In the genomic region with DNA sequence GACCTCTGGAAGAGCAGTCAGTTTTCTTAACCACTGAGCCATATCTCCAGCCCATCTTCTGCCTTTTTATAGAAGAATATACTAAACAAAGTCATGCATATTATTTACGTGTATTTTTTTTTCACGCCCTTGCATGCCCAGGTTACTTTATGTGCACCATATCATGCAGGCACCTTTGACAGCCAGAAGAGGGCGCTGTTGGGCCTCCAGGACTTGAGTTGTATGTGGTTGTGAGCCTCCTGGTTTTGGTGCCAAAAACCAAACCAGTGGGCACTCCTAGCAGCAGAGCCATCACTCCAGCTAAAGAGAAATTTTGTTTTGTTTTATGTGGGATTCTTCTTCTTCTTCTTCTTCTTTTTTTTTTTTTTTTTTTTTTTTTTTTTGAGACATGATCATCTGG, we compare ENCODE assay signal across 13 mouse cellular contexts. TPM values are rescaled to one million over a fixed set of nuclear protein-coding genes. Genes with fewer than 3 reads are reported as not detected.
DNase-seq lines count a peak whose midpoint lies in the region; ATAC-seq and TF ChIP-seq lines count a peak whose summit lies in the region.
"Had no signal": no experiment of that assay in that cellular context is flagged by ENCODE, and none has a peak within 500 bp of the region (broad histone marks: within the 10 kb centered on the region; RNA-seq: fewer than 3 reads in every experiment).

No protein-coding gene starts in this region.

- TF ChIP-seq RAD21 in CH12.LX (IDR thresholded peaks at IDR 0.05; ENCODE audit: low read depth, low read length): peak; percentile 34

- H3K9ac ChIP-seq in intestine, postnatal 0 days (ENCODE audit: low read depth, low read length): no peak overlapping the region
- H3K9ac ChIP-seq in intestine, embryonic 16.5 days (ENCODE audit: low read depth, low read length): no peak overlapping the region
- H3K9ac ChIP-seq in CH12.LX (ENCODE audit: insufficient read depth, low read depth): no peak overlapping the region

- 50% methylated on average over 3 of the region's 3 CpGs for WGBS in intestine, postnatal 0 days
- WGBS in intestine, embryonic 16.5 days: 52% methylated on average over 3 of the region's 3 CpGs

- H3K9me3 ChIP-seq in intestine, postnatal 0 days (ENCODE audit: control insufficient read depth): no peaks in the 10 kb centered on the region
- no peaks in the 10 kb centered on the region for H3K9me3 ChIP-seq in intestine, embryonic 16.5 days (ENCODE audit: control insufficient read depth, low read length)
- H3K9me3 ChIP-seq in CH12.LX (replicated peaks; ENCODE audit: low read length): peaks cover 13% of the 10 kb centered on the region
- H3K9me3 ChIP-seq: embryonic facial prominence, embryonic 13.5 days had no signal

- in situ Hi-C loops in CH12.LX (cut with MboI; ENCODE audit: low pct_ligation_motif_present, low pct_unique_long_range_greater_than_20kb, low sequenced_read_pairs): no loop called here

- DNase-seq in 3T3-L1 (ENCODE audit: low read depth, low spot score) (peak; percentile 39), CH12.LX (ENCODE audit: extremely low read depth) (peak; percentile 51)
- DNase-seq in urinary bladder, postnatal 4 days (ENCODE audit: low spot score in 2 of 2): no peak
- DNase-seq in layer of hippocampus, postnatal 25 days (ENCODE audit: extremely low spot score in 1 of 2, low spot score in 1 of 2): no peak
- no peak for DNase-seq in heart, postnatal 25 days (ENCODE audit: low spot score)
- DNase-seq: thymus, adult 18-20 months had no signal

- peaks cover 33% of the 10 kb centered on the region for H3K27me3 ChIP-seq in intestine, postnatal 0 days (replicated peaks; ENCODE audit: control insufficient read depth, insufficient read depth, low read length)
- H3K27me3 ChIP-seq in intestine, embryonic 16.5 days (replicated peaks; ENCODE audit: control insufficient read depth, insufficient read depth, low read length): peaks cover 29% of the 10 kb centered on the region
- H3K27me3 ChIP-seq in CH12.LX (replicated peaks): peaks cover 16% of the 10 kb centered on the region

- H3K79me2 ChIP-seq in CH12.LX (replicated peaks; ENCODE audit: control insufficient read depth, extremely low read depth, insufficient read depth, poor library complexity, severe bottlenecking): no peaks in the 10 kb centered on the region

- ATAC-seq in intestine, postnatal 0 days: no peak
- ATAC-seq in intestine, embryonic 16.5 days: no peak

- peak; percentile 68 for TF ChIP-seq CTCF in intestine, postnatal 0 days (IDR thresholded peaks at IDR 0.05; ENCODE audit: low read depth)
- peak; percentile 31 to 67; a peak in 3 of 4 replicates for TF ChIP-seq CTCF in CH12.LX (conservative IDR thresholded peaks at IDR 0.05 in 1 of 2, IDR thresholded peaks at IDR 0.05 in 1 of 2; ENCODE audit: low read depth in 2 of 2, low read length in 2 of 2)
- TF ChIP-seq CTCF in embryonic fibroblast, embryonic 13.5 days (IDR thresholded peaks at IDR 0.05; ENCODE audit: borderline replicate concordance, insufficient read depth, low read length): peak; percentile 27; the same call in 1 of the 2 replicates

- no peak overlapping the region for H3K4me2 ChIP-seq in intestine, postnatal 0 days (replicated peaks; ENCODE audit: low read depth)
- no peak overlapping the region for H3K4me2 ChIP-seq in intestine, embryonic 16.5 days (ENCODE audit: low read depth, low read length)
- no peak overlapping the region for H3K4me2 ChIP-seq in CH12.LX (ENCODE audit: insufficient read depth, low read depth, poor library complexity, severe bottlenecking)
- H3K4me2 ChIP-seq: embryonic facial prominence, embryonic 13.5 days had no signal

- no peak for TF ChIP-seq POLR2A in CH12.LX (IDR thresholded peaks at IDR 0.05; ENCODE audit: low read depth, low read length)
- no peak for TF ChIP-seq POLR2A in embryonic fibroblast, embryonic 13.5 days (IDR thresholded peaks at IDR 0.05; ENCODE audit: low read depth, low read length)

- H3K4me3 ChIP-seq in intestine, postnatal 0 days (ENCODE audit: low read depth, low read length): no peak overlapping the region
- no peak overlapping the region for H3K4me3 ChIP-seq in intestine, embryonic 16.5 days (ENCODE audit: low read length)
- no peak overlapping the region for H3K4me3 ChIP-seq in CH12.LX (replicated peaks in 1 of 3; ENCODE audit: low read depth in 2 of 3, low read length in 2 of 3, poor library complexity in 1 of 3)
- H3K4me3 ChIP-seq in embryonic fibroblast, embryonic 13.5 days (ENCODE audit: insufficient read depth, low read length): no peak overlapping the region
- H3K4me3 ChIP-seq: embryonic facial prominence, embryonic 13.5 days; midbrain, embryonic 10.5 days had no signal

- no peak overlapping the region for H3K27ac ChIP-seq in intestine, postnatal 0 days (ENCODE audit: low read depth, low read length)
- no peak overlapping the region for H3K27ac ChIP-seq in intestine, embryonic 16.5 days (ENCODE audit: low read length)
- no peak overlapping the region for H3K27ac ChIP-seq in CH12.LX (ENCODE audit: insufficient read depth, low read depth)
- no peak overlapping the region for H3K27ac ChIP-seq in embryonic fibroblast, embryonic 13.5 days (ENCODE audit: insufficient read depth, low read length)
- H3K27ac ChIP-seq: embryonic facial prominence, embryonic 13.5 days; midbrain, embryonic 10.5 days had no signal

- H3K36me3 ChIP-seq in intestine, postnatal 0 days (ENCODE audit: control insufficient read depth, insufficient read depth): no peaks in the 10 kb centered on the region
- H3K36me3 ChIP-seq in intestine, embryonic 16.5 days (ENCODE audit: control insufficient read depth, insufficient read depth, low read length): no peaks in the 10 kb centered on the region
- peaks cover 0 to 22% of the 10 kb centered on the region in 2 experiments for H3K36me3 ChIP-seq in CH12.LX (replicated peaks in 1 of 2; ENCODE audit: control insufficient read depth in 1 of 2, insufficient read depth in 1 of 2, low read length in 1 of 2)
- H3K36me3 ChIP-seq: embryonic facial prominence, embryonic 13.5 days; midbrain, embryonic 10.5 days had no signal

- intact Hi-C loops in heart, postnatal 25 days (cut with DNase I): loop anchor here (1.0 kb wide), 1 partner anchor 24 kb away; no protein-coding TSS in a partner anchor

- H3K4me1 ChIP-seq in intestine, postnatal 0 days (replicated peaks; ENCODE audit: control insufficient read depth, insufficient read depth, low read length): no peaks in the 10 kb centered on the region
- H3K4me1 ChIP-seq in intestine, embryonic 16.5 days (ENCODE audit: control insufficient read depth, insufficient read depth, low read length): no peaks in the 10 kb centered on the region
- H3K4me1 ChIP-seq in CH12.LX (ENCODE audit: control insufficient read depth in 1 of 2, insufficient read depth in 2 of 2): no peaks in the 10 kb centered on the region
- no peaks in the 10 kb centered on the region for H3K4me1 ChIP-seq in embryonic fibroblast, embryonic 13.5 days (ENCODE audit: control insufficient read depth, insufficient read depth, low read length)
- H3K4me1 ChIP-seq: embryonic facial prominence, embryonic 13.5 days; midbrain, embryonic 10.5 days had no signal

- no peak for TF ChIP-seq EP300 in CH12.LX (IDR thresholded peaks at IDR 0.05; ENCODE audit: low read length)

- dilution Hi-C loops in CH12.LX (cut with MboI; ENCODE audit: extremely low pct_ligation_motif_present, extremely low pct_unique_long_range_greater_than_20kb, low sequenced_read_pairs): no loop called here

RNA-seq across cellular contexts. Expression of gene Dmwd, which starts 6.5 kb away (rescaled TPM):
- polyA plus RNA-seq in intestine, postnatal 0 days (2015; fragmentation: Nextera tagmentation; extraction: Ambion mirVana): 4.7 and 5.4 TPM in 2 replicates
- polyA plus RNA-seq in intestine, embryonic 16.5 days (2015; fragmentation: Nextera tagmentation; extraction: Ambion mirVana): 6.4 and 6.7 TPM in 2 replicates
- total RNA-seq in CH12.LX (2012; rRNA removed) (not detected in 2 replicates), CH12.LX (2014; rRNA removed) (not detected in 2 replicates)
- polyA plus RNA-seq in CH12.LX (2012; ENCODE audit: insufficient read length, low read depth): not detected in 2 replicates
- polyA plus RNA-seq in embryonic fibroblast, embryonic 13.5 days (2011; ENCODE audit: insufficient read length, low read depth, missing spikeins): 39.0 and 47.0 TPM in 2 replicates
- 100 to 1,000 TPM; 151 to 152 TPM for total RNA-seq in layer of hippocampus, postnatal 25 days (2021)
- total RNA-seq in heart, postnatal 25 days (2021): 10 to 100 TPM; 43.9 to 45.4 TPM

RNA-seq across cellular contexts. Expression of gene Dmpk, which starts 14.1 kb away (rescaled TPM):
- 50.8 and 60.4 TPM in 2 replicates for polyA plus RNA-seq in intestine, postnatal 0 days (2015; fragmentation: Nextera tagmentation; extraction: Ambion mirVana)
- 54.6 and 59.3 TPM in 2 replicates for polyA plus RNA-seq in intestine, embryonic 16.5 days (2015; fragmentation: Nextera tagmentation; extraction: Ambion mirVana)
- total RNA-seq in CH12.LX (2012; rRNA removed) (0.17 and 0.30 TPM in 2 replicates), CH12.LX (2014; rRNA removed) (0.36 TPM in 1 of 2 replicates, not detected in the other)
- 0.27 and 0.56 TPM in 2 replicates for polyA plus RNA-seq in CH12.LX (2012; ENCODE audit: insufficient read length, low read depth)
- 75.4 and 114 TPM in 2 replicates for polyA plus RNA-seq in embryonic fibroblast, embryonic 13.5 days (2011; ENCODE audit: insufficient read length, low read depth, missing spikeins)
- total RNA-seq in layer of hippocampus, postnatal 25 days (2021): 10 to 100 TPM; 26.7 to 39.3 TPM
- 100 to 1,000 TPM; 555 to 584 TPM for total RNA-seq in heart, postnatal 25 days (2021)

RNA-seq across cellular contexts. Expression of gene Rsph6a, which starts 15.0 kb away (rescaled TPM):
- not detected in 2 replicates for polyA plus RNA-seq in intestine, postnatal 0 days (2015; fragmentation: Nextera tagmentation; extraction: Ambion mirVana)
- 0.05 TPM in 1 of 2 replicates, not detected in the other for polyA plus RNA-seq in intestine, embryonic 16.5 days (2015; fragmentation: Nextera tagmentation; extraction: Ambion mirVana)
- total RNA-seq in CH12.LX (2012; rRNA removed): 0.17 and 0.25 TPM in 2 replicates
- total RNA-seq in CH12.LX (2014; rRNA removed): not detected in 2 replicates
- not detected in 2 replicates for polyA plus RNA-seq in CH12.LX (2012; ENCODE audit: insufficient read length, low read depth)
- polyA plus RNA-seq in embryonic fibroblast, embryonic 13.5 days (2011; ENCODE audit: insufficient read length, low read depth, missing spikeins): not detected in 2 replicates
- under 1 TPM in 1 of 2 experiments, not detected in 1; 0.10 TPM for total RNA-seq in layer of hippocampus, postnatal 25 days (2021)
- total RNA-seq in heart, postnatal 25 days (2021): not detected
- total RNA-seq: adrenal gland, adult 18-20 months; heart, adult 8-10 months had no signal
- polyA plus RNA-seq: embryonic facial prominence, embryonic 13.5 days; midbrain, embryonic 10.5 days had no signal

RNA-seq across cellular contexts. Expression of gene Six5, which starts 24.9 kb away (rescaled TPM):
- 4.6 and 5.1 TPM in 2 replicates for polyA plus RNA-seq in intestine, postnatal 0 days (2015; fragmentation: Nextera tagmentation; extraction: Ambion mirVana)
- polyA plus RNA-seq in intestine, embryonic 16.5 days (2015; fragmentation: Nextera tagmentation; extraction: Ambion mirVana): 7.3 and 7.5 TPM in 2 replicates
- total RNA-seq in CH12.LX (2012; rRNA removed) (1.3 and 1.8 TPM in 2 replicates), CH12.LX (2014; rRNA removed) (0.16 TPM in 2 replicates)
- 0.25 and 0.33 TPM in 2 replicates for polyA plus RNA-seq in CH12.LX (2012; ENCODE audit: insufficient read length, low read depth)
- 7.4 and 11.4 TPM in 2 replicates for polyA plus RNA-seq in embryonic fibroblast, embryonic 13.5 days (2011; ENCODE audit: insufficient read length, low read depth, missing spikeins)
- total RNA-seq in layer of hippocampus, postnatal 25 days (2021): 1 to 10 TPM; 1.8 to 2.6 TPM
- 1 to 10 TPM; 8.6 to 9.8 TPM for total RNA-seq in heart, postnatal 25 days (2021)

RNA-seq across cellular contexts. Expression of gene Sympk, which starts 45.3 kb away (rescaled TPM):
- polyA plus RNA-seq in intestine, postnatal 0 days (2015; fragmentation: Nextera tagmentation; extraction: Ambion mirVana): 8.9 and 9.1 TPM in 2 replicates
- polyA plus RNA-seq in intestine, embryonic 16.5 days (2015; fragmentation: Nextera tagmentation; extraction: Ambion mirVana): 23.5 and 24.1 TPM in 2 replicates
- total RNA-seq in CH12.LX (2012; rRNA removed): 129 and 141 TPM in 2 replicates
- total RNA-seq in CH12.LX (2014; rRNA removed): 42.0 and 43.7 TPM in 2 replicates
- polyA plus RNA-seq in CH12.LX (2012; ENCODE audit: insufficient read length, low read depth): 97.4 and 111 TPM in 2 replicates
- polyA plus RNA-seq in embryonic fibroblast, embryonic 13.5 days (2011; ENCODE audit: insufficient read length, low read depth, missing spikeins): 72.6 and 78.3 TPM in 2 replicates
- 100 to 1,000 TPM; 111 to 113 TPM for total RNA-seq in layer of hippocampus, postnatal 25 days (2021)
- total RNA-seq in heart, postnatal 25 days (2021): 10 to 100 TPM; 76.3 to 80.1 TPM

Comparison
In these comparisons a context has a peak if more than half of its experiments do, and no peak if none do; other contexts are left out.
1. DNase-seq: peak in 3T3-L1 (single experiment) and CH12.LX (single experiment); none in urinary bladder, postnatal 4 days (0 of 2), layer of hippocampus, postnatal 25 days (0 of 2) and heart, postnatal 25 days (single experiment).
2. RNA of gene Dmpk, which starts 14.1 kb away (polyA plus RNA-seq): 75.4 to 114 TPM in embryonic fibroblast, embryonic 13.5 days, 54.6 to 59.3 TPM in intestine, embryonic 16.5 days and 50.8 to 60.4 TPM in intestine, postnatal 0 days; 0.27 to 0.56 TPM in CH12.LX; every median in the first group is over 10 times any median in the second.
3. Peak in every context shown above with its lines, with median percentiles within 50 percentile points of each other: CTCF ChIP-seq.